21 mouse cellular contexts compared by ENCODE assay signal in genomic region chr2:32222057-32222456, GRCm38 (mm10).
"Had no signal": no experiment of that assay in that cellular context is flagged by ENCODE, and none has a peak within 500 bp of the region (broad histone marks: within the 10 kb centered on the region; RNA-seq: fewer than 3 reads in every experiment).

No protein-coding gene starts in this region.

- DNase-seq: kidney, adult 11 months; kidney, adult 8-10 months; kidney, postnatal 10 days; kidney, postnatal 36 days; liver; lung, adult 18-20 months; lung, postnatal 10 days; lung, postnatal 36 days; midbrain, embryonic 14.5 days; right cerebral cortex, postnatal 4 days; thymus, adult 18-20 months; thymus, postnatal 36 days had no signal

- H3K4me2 ChIP-seq: intestine, embryonic 15.5 days; kidney, embryonic 15.5 days; limb, embryonic 13.5 days; liver, embryonic 12.5 days; liver, embryonic 15.5 days; lung, embryonic 15.5 days; midbrain, embryonic 11.5 days had no signal

- ATAC-seq: intestine, embryonic 15.5 days; liver, embryonic 12.5 days had no signal

- H3K9me3 ChIP-seq: intestine, embryonic 15.5 days; kidney, embryonic 15.5 days; limb, embryonic 10.5 days; limb, embryonic 13.5 days; liver, embryonic 12.5 days; liver, embryonic 15.5 days; lung, embryonic 15.5 days; megakaryocyte, embryonic 14.5 days had no signal

- H3K27me3 ChIP-seq: intestine, embryonic 15.5 days; kidney, embryonic 15.5 days; limb, embryonic 13.5 days; liver, embryonic 12.5 days; liver, embryonic 15.5 days; lung, embryonic 15.5 days; megakaryocyte, embryonic 14.5 days had no signal

- H3K4me3 ChIP-seq: intestine, embryonic 15.5 days; kidney, embryonic 15.5 days; limb, embryonic 10.5 days; limb, embryonic 13.5 days; liver, embryonic 12.5 days; liver, embryonic 15.5 days; lung, embryonic 15.5 days; megakaryocyte, embryonic 14.5 days had no signal

- H3K4me1 ChIP-seq: intestine, embryonic 15.5 days; kidney, embryonic 15.5 days; limb, embryonic 10.5 days; limb, embryonic 13.5 days; liver, embryonic 12.5 days; liver, embryonic 15.5 days; lung, embryonic 15.5 days; megakaryocyte, embryonic 14.5 days had no signal

- H3K9ac ChIP-seq: intestine, embryonic 15.5 days; kidney, embryonic 15.5 days; limb, embryonic 13.5 days; liver, embryonic 12.5 days; liver, embryonic 15.5 days; lung, embryonic 15.5 days had no signal

- H3K27ac ChIP-seq: intestine, embryonic 15.5 days; kidney, embryonic 15.5 days; limb, embryonic 10.5 days; limb, embryonic 13.5 days; liver, embryonic 12.5 days; liver, embryonic 15.5 days; lung, embryonic 15.5 days had no signal
